Mouse (Mus musculus) spleen, adult 18-20 months (tissue): Measurements from ENCODE around the gene Kif1a.
A peak's percentile ranks its signal among the peaks of the same experiment; 100 is the strongest.
"Not testable (repeated sequence)": the region's sequence is repeated elsewhere in the genome, so short reads cannot be mapped to it uniquely, and the experiment has no call there.

Experiments
- DNase-seq, 2 experiments: peaks; one replicate each; pipeline ENCODE4 v3.0.0; 2022; ENCODE audit warnings: mixed read lengths in 2 of 2

Kif1a gene

DNA sequence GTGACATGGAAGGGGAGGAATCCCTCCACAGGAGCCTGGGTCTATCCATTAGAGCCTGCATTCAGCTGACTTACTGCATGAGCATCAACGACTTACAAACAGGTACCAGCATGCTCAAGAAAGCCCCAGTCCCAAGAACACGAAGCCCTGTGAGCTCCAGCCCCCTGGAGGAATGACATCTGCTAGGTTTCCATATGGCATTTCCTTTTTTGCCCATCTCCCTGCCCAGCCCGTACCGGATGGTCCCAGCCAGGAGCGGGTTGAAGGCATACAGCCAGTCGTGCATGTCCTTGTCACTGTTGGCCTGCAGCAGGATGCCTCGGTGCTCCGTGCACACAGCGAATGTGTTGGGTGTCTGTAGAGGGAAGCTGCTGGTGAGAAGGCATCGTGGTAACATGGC, 83.0 kb downstream of the Kif1a start:
- DNase-seq, result no peak

- DNase-seq, result no peak
Observed at GRCm38 (mm10) chr1:93015136-93015535, 86.6 kb downstream of the Kif1a start.

- DNase-seq, result peak; percentile 43 to 73
Observed at GRCm38 (mm10) chr1:93014460-93014859, 87.3 kb downstream of the Kif1a start.

DNA sequence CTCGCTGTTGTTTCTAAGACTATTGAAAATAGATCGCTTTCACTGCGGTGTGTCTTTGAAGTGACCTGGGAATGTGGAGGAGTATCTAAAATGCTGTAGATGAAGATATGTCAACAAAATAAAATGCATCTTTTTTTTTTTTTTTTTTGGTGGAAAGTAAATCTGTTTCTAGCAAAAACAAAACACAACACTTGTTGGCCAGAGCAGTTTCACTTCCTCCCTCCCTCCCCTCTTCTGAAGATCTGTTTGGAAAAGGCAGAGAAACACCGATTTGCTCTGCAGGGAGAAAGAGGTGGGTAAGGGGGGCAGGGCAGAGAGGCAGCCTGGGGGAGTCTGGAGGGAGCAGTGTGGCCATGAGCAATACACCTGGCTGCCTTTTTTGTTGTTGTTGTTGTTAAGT, 88.4 kb downstream of the Kif1a start:
- no peak for DNase-seq

- DNase-seq, result no peak
Observed at GRCm38 (mm10) chr1:93012103-93012585, 89.6 kb downstream of the Kif1a start.

DNA sequence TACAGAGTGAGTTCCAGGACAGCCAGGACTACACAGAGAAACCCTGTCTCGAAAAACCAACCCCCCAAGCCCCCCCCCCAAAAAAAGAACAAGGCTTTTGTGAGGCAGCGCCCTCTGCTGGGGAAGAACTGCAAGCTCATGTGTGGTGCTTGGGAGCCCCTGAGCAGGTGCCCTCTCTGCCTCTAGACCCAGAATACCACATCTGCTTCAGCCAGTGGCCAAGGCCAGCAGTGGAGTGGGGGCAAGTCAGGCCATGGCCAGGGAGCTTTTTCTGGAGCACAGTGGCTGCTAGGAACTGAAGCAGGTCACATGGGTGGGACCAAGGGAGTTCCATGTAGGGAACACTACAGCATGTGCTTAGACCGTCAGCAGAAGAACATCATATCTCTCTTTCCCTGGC, 91.0 kb downstream of the Kif1a start:
- peak in 1 of 2 experiments; percentile 8 for DNase-seq

GRCm38 (mm10) chr1:93009196-93009595, 92.6 kb downstream of the Kif1a start:
- DNase-seq, result no peak

GRCm38 (mm10) chr1:93006061-93006460, 95.7 kb downstream of the Kif1a start, which contains the start of gene Aqp12:
TSS of gene Aqp12 (plus strand) at chr1:93006334.
- DNase-seq, result no peak

- DNase-seq, result no peak
Observed at GRCm38 (mm10) chr1:92992880-92993279, 108.9 kb downstream of the Kif1a start.

- peak in 1 of 2 experiments; percentile 4 for DNase-seq
Observed at GRCm38 (mm10) chr1:92992214-92992855, 109.4 kb downstream of the Kif1a start.

- no peak for DNase-seq
Observed at GRCm38 (mm10) chr1:92989891-92990290, 111.9 kb downstream of the Kif1a start.

- no peak for DNase-seq
Observed at GRCm38 (mm10) chr1:92988894-92989293, 112.9 kb downstream of the Kif1a start.

DNA sequence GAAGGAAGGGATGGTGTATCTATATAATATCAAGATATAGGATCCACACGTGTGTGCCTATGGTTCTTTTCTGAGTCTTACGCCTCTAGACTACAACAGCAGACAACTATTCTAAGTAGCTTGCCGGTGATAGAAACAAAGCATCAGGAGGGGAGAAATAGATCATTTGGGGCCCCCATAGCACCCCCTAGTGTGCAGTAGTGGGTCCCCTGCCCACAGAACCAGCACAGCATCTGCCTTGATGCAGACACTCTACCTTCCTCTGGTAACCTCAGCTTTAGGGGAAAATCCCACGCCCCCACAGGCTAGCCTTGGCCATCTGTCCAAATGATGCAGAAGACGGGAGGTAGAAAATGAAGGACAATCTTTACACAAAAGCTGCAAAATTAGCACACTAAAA, 116.8 kb downstream of the Kif1a start:
- no peak for DNase-seq

- no peak for DNase-seq
Observed at GRCm38 (mm10) chr1:92982931-92983605, 118.7 kb downstream of the Kif1a start.

DNA sequence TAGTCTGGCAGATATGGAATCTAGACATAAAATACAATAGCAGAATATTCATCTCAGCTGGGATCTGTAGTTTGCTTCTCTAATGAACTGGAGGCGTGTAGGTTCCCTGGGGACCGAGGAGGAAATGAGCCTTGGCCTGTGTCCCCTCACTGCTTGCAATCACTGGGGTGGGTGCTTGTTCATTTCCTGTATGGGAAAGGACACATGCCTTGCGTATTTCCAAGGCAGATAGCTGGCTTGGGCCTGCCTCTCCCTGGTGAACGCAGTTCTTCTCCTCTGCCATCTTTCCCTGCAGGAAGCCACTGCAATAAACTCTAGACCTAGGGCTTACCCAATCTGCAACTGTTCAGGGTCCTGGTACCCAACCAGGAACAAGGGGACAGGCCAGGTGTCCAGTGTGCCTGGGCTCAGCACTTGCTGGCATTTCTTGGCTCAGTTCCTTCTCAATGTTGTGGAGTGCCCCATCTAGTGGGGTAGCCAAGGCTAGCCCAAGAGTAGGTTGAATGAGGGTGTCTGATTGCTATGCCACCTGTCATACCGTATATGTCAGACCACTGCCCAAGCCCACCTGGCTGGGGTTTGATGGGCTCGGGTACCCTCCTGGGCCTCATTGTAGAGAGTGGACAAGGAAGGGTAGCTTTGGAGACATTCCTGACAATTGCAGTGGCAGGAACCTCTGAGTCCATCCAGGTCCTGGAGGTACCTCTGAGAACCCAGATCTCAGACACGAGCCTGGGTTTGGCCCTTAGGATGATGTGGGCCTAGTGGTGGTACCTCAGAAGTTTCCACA, 120.5 kb downstream of the Kif1a start:
- no peak for DNase-seq

GRCm38 (mm10) chr1:92979073-92979602, 122.6 kb downstream of the Kif1a start:
- DNase-seq, result no peak

DNA sequence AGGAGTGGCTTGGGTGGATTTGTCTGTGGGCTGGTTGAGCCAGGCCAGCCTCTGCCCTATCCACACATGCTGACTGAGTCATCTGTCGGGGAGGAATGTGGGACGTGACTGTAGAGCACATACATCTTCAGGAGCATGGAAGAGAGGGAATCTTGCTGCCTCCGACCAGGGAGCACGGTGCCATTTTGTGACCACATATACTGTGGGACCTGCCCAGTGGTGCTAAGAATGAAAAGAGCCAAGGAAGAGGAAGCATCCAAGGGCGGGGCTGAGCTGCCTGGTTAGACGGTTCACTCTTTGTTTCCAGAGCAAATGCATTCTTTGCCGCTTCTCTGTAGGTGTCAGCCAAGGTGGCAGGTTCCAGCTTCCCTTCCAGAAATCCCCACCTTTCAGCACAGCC, 123.1 kb downstream of the Kif1a start:
- DNase-seq, result no peak

- DNase-seq, result no peak
Observed at GRCm38 (mm10) chr1:92976141-92976566, 125.6 kb downstream of the Kif1a start.

DNA sequence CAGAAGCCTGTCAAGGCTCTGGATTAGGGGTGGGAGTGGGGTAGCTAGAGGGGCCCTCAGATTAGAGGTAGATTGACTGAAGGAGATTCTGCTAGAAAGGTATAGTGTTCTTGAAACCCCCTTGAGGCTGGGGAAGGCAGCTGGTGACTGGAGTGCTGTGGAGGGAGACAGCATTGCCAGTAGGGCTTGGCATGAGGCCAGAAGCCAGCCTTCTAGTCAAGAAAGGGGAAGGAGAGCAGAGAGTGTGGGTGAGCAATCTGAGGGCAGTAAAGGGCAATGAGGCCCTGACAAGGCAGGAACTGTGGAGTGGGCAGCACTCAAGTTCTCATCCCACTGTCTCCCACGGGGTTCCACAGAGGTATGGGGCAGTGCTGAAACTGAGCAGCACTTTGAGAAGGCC, 128.9 kb downstream of the Kif1a start:
- DNase-seq, result peak; percentile 34 to 43

DNA sequence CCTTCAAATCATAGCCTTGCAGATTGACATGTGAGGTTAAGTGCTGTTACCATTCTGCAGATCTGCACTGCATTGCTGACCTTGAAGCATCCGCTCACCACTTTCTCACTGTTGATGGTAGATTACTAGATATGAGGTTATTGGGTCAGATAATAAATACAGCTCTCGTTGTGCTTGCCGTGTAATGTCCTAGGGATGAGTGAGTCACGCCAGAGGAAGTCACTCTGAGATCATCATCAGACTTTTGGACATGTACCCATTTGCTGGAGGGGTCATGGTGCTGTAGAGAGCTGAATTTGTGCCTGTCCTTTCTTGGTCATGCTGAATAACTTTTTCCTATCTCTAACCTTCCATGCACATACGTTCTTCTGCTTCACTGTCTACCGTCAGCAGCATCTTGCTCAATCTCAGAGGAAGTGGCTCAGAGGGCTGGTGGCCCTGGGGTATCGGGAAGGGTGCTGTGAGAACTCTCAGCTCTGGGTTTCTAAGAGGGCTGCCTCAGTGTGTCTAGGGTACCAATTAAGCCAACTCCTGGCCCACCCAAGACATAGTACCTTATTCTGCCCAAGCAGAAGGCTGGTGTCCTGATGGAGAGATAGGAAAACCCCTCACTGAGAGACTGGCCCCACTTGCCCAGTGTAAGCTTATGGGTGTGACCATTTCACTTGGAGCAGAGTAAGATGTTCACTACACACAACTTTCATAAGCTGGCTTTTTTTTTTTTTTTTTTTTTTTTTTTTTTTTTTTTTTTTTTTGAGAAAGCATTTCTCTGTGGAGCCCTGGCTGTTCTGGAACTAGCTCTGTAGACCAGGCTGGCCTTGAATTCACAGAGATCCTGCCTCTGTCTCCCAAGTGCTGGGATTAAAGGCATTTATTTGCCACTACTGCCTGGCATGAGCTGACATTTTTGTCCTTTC, 129.6 kb downstream of the Kif1a start:
- DNase-seq, result no peak

GRCm38 (mm10) chr1:92970791-92971190, 131.0 kb downstream of the Kif1a start:
- not testable (repeated sequence) for DNase-seq
